Mouse (Mus musculus): ENCODE results near the gene Limch1.

Gene Limch1

DNA sequence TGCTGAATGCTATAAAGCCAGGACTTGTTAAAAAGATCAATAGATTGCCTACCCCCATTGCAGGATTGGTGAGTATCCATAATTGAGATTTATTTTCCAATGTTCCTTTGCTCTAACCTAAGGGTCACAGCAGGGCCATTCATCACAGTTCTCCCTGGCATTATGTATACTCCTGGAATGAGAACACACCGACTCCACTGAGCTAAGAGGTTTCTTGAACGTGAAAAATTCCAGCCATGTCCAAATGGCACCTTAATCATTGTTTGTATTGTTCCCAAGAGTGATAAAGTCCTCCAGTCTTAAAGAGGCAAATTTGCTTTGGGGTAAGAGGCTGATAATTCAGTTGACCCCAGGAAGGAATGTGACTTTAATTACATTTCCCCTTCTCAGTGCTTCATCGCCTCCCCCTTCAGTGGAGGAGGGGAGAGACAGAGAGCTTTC is 136.3 kb downstream of the Limch1 start:
- no peak for DNase-seq (ENCODE audit: low spot score)

DNA sequence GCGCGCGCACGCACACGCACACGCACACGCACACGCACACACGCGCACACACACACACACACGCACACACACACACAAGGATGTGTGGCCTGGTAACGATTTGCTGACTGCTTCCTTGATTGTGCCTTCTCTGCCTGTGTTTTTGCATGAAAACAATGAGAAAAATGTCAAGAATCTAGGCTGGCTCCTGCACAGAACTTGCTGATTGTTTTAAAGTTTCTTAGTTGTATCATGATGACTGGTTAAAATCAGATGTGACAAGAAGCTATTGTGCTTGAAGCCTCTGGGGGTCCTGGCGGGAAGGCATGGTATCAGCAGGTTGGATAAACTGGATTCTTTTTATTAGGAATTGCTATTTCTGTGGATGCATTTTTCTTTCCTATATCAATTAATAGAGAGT is 137.1 kb downstream of the Limch1 start:
- no peak for DNase-seq (ENCODE audit: low spot score)

DNA sequence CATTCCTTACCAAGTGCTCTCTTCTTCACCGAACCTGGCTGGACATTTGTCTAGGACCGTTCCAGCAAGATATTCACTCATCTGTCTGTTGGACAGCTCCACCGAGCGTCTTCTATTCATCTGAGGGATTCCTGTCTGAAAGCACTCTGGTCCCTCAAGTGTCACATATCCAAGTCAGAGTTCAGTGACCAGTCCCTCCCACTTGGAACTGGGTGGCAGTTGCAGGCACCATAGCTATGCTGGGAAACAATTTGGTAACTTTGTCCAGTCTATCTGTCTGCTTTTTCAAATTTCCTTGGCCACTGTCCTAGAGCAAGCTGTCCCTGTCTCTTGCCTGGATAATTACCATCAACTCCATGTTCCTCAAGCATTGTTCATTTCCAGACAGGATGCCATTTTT is 138.9 kb downstream of the Limch1 start:
- DNase-seq (ENCODE audit: low spot score), result no peak

DNA sequence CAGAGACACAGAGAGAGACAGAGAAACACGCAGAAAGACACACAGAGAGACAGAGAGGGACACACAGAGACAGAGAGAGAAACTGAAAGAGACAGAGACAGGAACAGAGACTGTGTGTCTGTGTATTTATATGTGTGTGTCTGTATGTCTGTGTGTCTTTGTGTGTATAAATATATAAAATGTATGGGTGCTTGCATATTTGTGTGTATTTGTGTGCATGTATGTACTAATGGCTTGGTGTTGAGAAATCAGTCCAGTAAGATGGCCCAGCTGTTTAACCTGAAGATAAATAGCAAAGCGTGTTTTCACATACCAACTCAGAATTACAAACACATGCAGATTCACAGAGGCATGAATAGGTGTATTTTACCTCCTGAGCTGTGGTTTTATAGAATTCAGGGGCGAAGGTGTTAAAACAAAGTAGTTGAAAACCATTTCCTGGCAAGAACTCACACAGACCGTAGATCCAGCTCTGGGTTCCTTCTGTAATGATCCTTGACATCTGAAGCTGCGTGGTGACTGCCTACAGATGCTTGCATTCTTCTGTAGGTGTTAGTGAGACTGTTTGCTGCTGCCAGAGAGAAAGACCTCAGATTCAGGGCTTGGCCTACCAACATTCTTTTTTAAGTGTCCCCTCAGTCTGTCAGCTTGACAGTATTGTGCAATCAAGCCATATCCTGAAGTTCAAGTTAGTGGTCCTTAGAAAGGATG is 140.9 kb downstream of the Limch1 start:
- DNase-seq (ENCODE audit: low spot score), result no peak

DNA sequence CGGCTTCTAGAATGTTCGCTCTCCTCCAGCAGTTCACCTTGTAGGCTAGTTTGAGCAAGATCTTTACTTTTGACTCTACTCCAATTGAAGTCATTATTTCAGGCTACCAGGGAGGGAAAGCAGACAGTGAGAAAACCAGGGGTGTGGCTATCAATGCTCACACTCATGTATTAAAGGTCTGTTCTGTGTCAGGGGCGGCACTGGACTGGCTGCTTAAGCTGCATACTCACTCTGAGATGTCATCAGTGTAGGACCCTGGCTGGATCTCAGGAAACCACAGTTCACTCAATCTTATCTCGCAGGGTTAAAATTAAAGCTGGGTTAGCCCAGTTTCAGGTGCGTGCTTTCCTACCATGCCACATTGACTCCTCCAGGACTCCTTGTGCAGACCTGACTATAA is 142.4 kb downstream of the Limch1 start:
- DNase-seq (ENCODE audit: low spot score), result no peak

DNA sequence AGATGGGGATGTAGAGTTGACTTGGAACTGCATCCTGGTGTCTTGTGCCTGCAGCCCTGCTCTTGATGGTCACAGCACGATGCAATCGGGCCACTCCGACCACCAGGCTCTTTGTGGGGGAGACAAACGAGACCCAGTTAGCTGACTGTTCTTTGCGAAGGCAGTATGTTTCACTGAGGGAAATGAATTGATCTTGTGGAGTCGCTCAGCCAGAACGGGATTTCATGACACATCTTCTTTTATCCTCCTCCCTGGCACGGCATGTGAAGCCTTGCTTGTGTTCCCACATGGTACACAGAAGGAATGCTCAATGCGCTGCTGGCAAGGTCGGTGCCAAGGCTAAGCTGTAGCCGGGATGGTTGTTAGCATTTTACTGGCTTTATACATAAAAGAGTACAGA is 143.7 kb downstream of the Limch1 start:
- DNase-seq (ENCODE audit: low spot score), result no peak

DNA sequence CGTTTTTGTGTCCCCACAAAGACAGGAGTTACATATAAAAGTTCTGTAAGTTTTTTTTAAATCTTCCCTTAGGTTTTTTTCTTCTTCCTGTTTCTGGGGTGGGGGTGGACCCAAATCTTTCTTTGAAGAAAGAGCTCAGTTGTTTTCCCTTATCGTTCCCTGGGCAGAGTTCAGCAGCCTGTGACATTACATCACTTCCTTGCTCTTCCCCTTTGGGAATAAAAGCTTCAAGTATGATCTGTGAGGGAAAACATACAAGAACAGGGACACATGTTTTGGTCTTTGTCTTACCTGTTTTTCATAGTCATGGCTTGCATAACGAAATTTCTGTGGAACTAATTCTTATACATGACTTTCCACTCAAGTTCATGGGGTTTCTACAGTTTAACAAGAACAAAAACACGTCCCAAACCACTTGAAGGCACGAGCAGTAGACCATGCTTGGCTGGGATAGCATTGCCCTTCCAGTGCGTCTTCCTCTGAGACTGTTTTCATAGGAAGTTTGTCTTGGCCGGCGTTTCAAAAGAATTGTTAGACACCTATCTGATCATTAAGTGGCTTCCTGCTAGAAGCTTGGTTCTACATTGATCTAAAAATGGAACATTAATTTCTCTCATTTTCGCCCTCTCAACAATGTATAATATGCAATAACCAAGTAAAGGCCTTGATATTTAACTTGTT is 150.0 kb downstream of the Limch1 start:
- DNase-seq (ENCODE audit: low spot score), result no peak

DNA sequence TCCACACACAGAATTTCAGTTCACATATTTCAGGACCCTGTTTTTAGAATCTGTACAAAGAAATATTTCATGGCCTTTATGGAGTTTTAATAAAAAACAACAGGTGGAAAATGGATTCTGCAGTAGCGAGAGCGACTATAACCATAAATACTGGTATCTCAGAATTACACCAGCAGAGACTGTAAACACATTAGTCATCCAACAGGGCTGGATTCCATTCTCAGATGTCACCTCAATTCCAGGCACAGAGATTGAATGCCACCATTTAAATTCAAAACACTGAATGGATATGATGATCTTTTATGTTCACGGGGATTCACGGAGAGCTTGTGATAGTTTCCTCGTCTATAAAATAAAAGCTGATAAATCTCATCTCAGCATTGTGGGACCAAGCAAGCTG is 152.0 kb downstream of the Limch1 start:
- DNase-seq (ENCODE audit: low spot score), result no peak

DNA sequence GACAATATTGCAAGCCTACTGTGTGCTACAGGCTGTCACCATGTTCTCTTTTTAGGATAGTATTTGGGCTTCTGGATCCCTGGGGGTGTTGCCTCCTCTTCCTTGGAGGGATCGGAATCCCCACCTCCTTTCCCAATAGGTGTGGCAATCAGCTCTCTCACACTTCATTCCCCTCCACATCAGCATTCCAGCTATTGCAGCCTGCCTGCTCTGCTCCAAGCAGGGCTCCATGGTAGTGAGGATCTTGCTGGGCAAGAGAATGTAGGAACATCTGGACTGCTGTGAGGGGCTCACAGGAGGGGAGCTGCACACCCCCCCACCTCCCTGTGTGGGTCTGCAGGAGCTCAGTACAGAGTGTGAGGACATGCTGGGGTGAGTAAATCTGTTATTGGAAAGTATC is 152.6 kb downstream of the Limch1 start:
- no peak for DNase-seq (ENCODE audit: low spot score)

DNA sequence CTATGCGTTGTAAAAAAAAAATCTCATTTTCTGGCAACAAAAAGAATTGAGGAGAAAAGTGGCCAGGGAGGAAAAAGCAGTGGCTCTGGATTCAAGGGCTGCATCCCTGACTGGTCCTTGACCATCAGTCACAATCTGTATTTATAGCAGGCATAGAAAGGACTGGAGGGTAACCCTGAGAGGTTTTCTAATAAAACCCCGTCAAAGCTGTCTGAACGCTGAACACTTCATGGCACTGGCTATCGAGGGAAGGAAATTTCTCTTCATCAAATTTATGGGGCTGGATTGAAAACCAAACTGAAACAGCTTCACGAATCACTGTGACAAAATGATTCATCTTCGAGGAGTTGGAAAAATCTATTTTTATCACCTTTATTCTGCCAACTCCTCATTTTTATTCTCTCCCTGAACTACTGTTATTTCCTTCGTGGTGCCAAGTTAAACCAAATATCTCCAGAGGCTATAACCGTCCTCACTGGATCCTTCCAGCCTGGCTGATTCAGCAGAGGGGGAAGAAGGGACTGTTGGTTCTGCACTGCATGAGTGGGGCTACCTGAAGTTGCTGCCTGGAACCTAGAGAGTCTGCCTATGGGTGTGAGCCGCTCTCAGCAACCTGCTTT is 153.3 kb downstream of the Limch1 start:
- no peak for DNase-seq (ENCODE audit: low spot score)

DNA sequence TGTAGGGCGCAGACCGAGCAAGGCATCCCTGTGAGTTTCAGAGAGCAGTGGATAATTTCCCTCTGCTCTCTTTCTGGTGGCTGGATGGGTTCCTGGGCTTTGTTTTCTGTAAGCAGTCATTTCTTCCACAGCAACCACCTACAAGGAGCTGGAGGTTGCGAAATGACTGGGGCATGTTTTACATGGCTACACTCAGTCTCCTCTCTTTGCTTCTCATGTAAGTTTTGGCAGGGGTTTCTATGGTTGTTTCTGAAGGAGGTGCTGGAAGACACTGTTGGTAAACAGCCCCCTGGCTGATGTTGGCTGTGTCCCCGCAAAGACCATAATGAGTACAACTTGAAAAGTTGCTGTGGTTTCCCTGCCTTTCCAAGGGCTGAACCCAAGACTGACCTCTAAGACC is 155.5 kb downstream of the Limch1 start:
- DNase-seq (ENCODE audit: low spot score), result no peak

DNA sequence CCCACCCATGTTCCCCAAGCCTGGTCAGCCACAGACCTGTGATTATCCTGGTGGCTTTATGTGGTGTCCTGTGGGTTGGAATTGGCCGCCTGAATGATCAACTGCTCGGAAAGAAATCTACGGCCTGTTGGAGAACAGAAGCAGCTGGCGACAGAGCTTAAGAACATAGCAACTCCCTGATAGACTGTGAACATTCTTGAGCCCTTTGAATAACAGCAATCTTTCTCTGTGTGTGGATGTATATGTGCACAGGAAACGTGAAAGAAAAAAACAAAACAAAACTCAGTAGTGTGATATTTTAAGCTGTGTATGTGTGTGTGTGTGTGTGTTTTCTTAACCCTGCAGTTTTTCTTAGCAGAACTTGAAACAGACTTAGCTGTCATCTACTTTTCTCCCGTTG is 159.2 kb downstream of the Limch1 start:
- no peak for DNase-seq (ENCODE audit: low spot score)

DNA sequence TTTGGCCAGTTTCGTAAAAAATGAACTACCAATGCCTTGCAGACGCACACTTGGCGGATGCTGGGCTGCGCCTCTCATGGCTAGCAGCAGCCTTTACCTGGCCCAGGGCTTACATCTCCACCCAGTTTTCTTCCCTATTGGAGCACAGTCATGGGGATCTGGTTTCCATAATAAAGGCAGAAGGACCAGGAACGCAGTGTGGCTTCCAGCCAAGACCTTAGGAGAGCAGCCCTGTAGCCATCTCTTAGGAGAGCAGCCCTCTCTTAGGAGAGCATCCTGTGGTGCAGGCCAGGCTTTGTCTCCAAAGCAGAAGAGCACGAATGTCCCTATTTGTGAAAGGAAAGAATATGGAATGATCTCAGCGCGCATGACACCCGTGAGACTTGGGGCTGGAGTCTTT is 163.3 kb downstream of the Limch1 start:
- DNase-seq (ENCODE audit: low spot score), result no peak

DNA sequence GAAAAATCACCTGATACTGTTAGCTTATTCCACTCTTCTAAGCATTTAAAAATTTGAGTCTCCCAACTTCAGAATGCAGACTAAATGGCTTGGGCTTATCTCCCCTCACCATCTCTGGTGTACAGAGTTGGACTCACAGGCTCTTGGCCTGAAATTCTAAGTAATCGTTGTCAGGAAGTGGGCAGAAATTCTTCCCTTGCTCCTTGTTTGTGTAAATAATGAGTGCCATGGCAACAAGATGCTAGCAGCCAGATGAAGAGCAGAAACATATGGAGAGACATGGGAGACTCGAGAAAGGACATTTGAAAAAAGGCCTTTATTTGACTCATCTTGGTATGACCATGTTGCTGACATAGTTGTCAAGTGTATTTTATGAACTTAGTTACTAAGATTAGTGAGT is 164.3 kb downstream of the Limch1 start:
- DNase-seq (ENCODE audit: low spot score), result no peak

DNA sequence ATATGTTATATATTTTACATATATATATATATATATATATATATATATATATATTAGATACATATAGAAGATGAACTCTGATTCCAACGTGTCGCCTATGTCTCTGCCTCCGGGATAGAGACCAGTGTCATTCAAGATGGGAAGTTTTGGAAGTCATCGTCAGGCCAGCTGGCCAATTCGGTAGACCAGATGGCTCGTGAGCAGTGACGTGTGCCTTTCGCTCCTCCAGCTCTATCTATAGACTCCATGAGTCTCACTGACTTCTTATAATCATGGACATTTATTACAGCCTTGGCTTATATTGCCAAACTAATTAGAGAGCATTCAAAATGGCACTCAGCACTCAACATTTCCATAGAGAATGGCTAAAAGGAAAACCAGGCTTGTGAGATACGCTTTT is 165.0 kb downstream of the Limch1 start:
- no peak for DNase-seq (ENCODE audit: low spot score)

DNA sequence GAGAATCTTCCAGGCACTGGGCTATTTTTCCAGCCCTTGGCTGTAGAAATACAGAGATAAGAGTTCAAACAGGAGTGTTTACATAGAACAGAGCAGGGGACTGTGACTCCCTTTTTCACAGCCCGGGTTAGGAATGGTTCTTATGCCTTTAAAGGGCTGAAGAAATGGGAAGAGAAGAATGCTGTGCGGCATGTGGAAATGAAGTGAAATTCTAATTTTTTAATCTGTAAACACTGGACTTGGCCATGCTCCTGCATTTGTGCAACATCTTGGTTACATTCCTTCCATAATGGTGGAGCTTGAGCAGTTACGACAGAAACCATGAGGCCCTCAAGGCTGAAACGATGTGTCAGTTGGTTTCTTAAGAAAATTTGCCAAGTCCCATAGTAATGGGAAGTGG is 165.4 kb downstream of the Limch1 start:
- no peak for DNase-seq (ENCODE audit: low spot score)

DNA sequence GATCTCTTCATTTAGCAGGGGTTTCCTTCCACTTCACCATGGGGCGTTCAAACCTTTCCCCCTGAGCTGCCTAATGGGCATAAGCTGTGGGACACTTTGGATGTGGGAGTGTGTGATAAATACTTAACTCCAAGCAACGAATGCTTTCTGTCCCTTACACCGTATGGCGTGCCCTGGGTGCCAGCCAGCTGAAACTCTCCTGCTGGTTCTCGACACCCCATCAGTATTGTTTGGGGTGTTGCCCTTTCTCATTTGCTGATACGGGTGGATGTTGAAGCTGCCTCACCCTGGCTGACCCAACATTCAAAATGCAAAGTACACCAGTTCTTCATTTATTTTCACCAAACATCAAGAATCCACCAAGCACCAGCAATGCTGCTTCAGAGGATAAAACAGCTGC is 168.2 kb downstream of the Limch1 start:
- no peak for DNase-seq (ENCODE audit: low spot score)

DNA sequence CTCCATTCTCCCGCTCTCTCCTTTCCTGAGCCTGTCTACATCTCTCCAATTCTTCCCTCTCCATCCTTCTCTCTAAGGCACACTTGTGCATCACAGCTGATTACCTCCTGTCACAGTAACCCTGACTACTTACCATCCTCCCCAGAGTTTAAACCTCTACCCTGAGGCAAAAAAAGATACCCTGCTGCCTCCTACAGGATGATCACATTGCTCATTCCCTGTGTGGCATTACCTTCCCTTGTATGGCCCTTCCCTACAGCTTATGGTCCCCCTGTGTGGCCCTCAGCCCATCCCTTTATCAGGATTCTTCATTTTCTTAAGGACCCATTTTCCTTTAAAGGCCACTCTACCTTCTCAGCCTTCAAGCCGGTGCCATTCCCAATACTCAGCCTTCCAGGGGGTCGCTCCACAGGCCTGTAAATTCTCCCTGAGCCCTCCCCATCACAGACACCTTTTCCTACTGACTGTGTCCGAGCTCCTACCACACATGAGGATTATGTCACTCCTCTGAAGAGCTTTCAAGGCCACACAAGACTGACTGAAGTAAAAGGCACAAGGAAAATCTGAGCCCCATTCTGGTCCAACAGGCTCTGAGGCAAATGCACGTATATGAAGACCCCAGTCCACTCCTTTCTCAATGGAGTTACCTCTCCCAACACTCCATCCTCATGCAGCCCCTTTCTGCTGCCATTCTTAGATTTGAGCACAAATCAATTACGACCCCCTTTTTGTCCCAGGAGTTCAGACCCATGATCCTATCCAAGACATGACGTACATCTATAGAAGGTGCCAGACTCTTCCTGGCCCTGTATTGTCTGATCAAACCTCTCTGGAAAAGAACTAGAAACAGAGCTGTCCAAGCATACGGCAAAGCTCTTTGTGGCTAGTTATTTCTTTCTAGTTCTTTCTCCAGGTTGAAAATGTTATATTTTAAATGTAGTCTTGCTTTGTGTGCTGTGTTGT is 172.0 kb downstream of the Limch1 start:
- no peak for DNase-seq (ENCODE audit: low spot score)

DNA sequence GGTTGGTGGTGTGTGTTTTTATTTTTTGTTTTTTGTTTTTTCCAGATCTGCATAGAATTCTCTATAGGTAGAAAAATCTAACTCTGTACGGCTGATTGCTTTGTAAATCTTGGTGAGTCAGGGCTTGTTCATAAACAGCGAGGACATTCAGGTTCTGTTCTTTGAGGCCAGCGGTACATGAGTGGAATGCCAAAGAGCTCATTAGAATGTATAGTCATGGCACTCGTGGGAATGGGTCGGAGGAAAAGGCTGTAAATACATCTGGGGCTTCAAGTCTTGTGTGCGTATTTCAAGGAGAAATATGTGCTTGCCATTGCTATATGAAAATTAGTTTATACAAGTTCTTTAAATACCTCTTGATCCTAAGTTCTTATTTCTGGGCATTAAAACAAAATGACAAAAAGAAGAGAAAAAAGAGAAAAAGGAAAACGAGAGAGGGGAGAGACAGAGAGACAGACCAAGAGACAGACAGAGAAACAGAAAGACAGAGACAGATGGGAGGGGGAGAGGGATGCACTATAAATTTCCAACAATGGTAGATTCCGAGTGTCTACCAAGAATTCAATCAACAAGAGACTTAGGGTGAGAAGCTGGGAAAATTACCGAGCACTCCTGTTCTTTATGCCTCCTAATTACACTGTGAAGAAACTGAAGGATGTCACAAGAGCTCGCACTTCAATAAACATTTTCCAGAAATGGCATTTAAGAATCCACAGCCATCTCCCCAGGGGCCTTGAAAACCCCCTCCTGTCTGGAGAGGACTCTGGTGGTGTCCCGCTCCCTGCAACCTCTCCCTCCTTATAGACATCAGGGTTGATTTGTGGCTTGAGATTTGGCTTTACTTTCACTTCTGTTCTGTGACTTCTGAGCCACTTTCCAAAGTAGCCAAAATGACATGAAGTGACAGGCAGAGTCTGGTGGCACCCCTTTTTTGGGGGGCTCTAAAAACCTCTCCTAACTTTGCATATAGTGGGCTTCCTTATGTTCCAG is 173.0 kb downstream of the Limch1 start:
- DNase-seq (ENCODE audit: low spot score), result no peak

DNA sequence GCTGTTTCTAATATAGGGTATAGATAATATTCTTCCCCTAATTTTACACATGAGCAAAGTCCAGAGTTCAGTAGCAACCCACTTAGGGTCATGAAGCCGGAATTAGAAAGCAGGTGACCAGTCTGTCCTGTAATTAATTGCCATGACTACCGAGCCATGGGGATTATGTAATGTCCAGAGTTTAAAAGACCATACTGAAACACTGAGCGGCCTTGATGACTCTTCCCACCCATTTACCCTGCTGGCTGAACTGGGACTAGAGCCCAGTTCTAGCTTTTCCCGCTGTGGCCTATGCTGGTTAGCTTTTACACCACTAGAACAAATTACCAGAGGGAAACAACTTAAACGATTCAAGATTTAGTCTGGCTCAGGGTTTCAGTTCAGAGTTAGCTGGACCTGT is 177.0 kb downstream of the Limch1 start:
- no peak for DNase-seq (ENCODE audit: low spot score)

DNA sequence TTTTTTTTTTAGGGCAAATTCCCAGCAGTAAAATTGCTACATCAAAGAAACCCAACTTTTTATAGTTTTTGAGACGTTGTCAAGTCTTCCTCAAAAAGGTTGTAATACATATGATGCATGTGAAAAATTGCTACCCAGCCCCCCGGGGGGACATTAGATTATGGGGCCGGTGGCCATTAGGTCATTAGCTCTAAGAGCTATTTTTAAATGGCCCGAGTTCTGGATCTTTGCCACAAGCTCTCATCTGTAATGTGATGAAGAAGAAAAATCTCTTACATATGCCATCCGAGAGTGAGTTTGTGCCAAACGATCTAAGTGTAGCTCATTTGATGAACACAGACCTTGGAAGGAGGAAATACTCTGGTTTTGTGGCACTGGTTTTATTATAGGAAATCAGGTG is 183.7 kb downstream of the Limch1 start:
- DNase-seq (ENCODE audit: low spot score), result no peak
